Mouse (Mus musculus): ENCODE measurements around the gene Olfr287. TPM values are rescaled to one million over a fixed set of nuclear protein-coding genes. Genes with fewer than 3 reads are reported as not detected.

Gene Olfr287
- 0.18 TPM in 1 of 2 replicates, not detected in the other for polyA plus RNA-seq (2016; fragmentation: Nextera tagmentation; extraction: Ambion mirVana)

- H3K9me3 ChIP-seq: no peaks in the 10 kb centered on the region
These were observed at the start of gene Olfr287, which contains the start of gene Gm44579 for GRCm38 (mm10) chr15:98220877-98221276. TSS of gene Olfr287 (minus strand) at chr15:98221056. TSS of gene Gm44579 (minus strand) at chr15:98220977.

DNA sequence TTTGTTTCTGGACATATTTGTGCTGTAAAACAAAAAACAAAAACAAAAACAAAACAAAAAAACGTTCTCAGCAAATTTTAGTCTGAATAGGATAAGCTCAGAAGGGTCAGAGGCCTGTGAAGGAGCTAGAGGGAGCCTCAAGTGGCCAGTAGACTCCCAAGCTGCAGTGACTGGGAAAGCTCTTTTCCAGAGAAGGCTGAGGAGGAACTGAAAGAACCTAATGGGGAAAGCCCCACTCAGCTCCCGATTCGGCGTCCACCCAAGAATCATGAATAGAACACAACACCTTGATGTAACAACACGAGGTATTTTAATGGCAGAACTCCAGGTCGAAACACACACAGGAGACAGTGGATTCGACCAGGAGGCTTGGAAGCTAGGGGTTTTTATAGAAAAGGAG is 36.9 kb upstream of the Olfr287 start:
- Histone ChIP-seq H3K36me3 (no peaks in the 10 kb centered on the region), H3K4me3 (no peak overlapping the region)

More at GRCm38 (mm10) chr15:98220877-98221276, at the start of gene Olfr287, which contains the start of gene Gm44579:
- no peaks in the 10 kb centered on the region for H3K27me3 ChIP-seq (ENCODE audit: insufficient read depth, poor library complexity, severe bottlenecking)
- no peak for DNase-seq (ENCODE audit: low spot score)
- no peak within 1 kb of the TSS for H3K4me3 ChIP-seq
- H3K36me3 ChIP-seq: no peaks in the 10 kb centered on the region
- WGBS: 73% methylated on average over 4 of the region's 4 CpGs
- H3K4me1 ChIP-seq: no peaks in the 10 kb centered on the region
- no peak within 1 kb of the TSS for H3K27ac ChIP-seq

DNA sequence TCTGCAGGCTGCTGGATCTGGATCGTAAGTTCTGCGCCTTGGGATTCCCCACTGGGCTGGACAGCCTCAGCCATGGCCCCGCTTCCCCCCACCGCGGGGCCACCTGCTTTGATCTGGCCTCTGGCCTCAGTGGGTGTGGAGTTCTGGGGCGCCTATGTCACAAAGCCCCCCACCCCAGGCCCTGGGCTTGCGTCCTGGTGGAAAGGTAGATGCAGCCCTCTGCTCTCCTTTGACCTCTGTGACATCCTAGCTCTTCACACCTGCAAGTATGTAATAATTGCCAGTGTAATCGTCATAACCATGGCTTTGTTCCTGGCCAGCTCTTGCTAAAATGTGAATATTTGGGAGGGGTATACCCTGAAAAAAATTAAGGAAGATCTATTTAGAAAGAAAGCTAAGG is 36.3 kb upstream of the Olfr287 start, which contains the start of gene H1fnt:
TSS of gene H1fnt (minus strand) at position 101 of the 400 bp plus-strand sequence.
- H3K36me3 ChIP-seq: no peaks in the 10 kb centered on the region
- H3K4me3 ChIP-seq: no peak within 1 kb of the TSS
- H3K27me3 ChIP-seq (ENCODE audit: insufficient read depth, poor library complexity, severe bottlenecking): no peaks in the 10 kb centered on the region
- no peak for DNase-seq (ENCODE audit: low spot score)
- WGBS: 77% methylated on average over 8 of the region's 8 CpGs
- no peaks in the 10 kb centered on the region for H3K4me1 ChIP-seq
- no peak within 1 kb of the TSS for H3K27ac ChIP-seq
- H3K9me3 ChIP-seq: no peaks in the 10 kb centered on the region

More for the DNA sequence above, 36.9 kb upstream of the Olfr287 start:
- Histone ChIP-seq H3K9me3 (no peaks in the 10 kb centered on the region), H3K4me1 (no peaks in the 10 kb centered on the region), H3K27ac (no peak overlapping the region), H3K27me3 (ENCODE audit: insufficient read depth, poor library complexity, severe bottlenecking) (no peaks in the 10 kb centered on the region)
- no peak for DNase-seq (ENCODE audit: low spot score)
- 81% methylated on average over 7 of the region's 7 CpGs for WGBS

DNA sequence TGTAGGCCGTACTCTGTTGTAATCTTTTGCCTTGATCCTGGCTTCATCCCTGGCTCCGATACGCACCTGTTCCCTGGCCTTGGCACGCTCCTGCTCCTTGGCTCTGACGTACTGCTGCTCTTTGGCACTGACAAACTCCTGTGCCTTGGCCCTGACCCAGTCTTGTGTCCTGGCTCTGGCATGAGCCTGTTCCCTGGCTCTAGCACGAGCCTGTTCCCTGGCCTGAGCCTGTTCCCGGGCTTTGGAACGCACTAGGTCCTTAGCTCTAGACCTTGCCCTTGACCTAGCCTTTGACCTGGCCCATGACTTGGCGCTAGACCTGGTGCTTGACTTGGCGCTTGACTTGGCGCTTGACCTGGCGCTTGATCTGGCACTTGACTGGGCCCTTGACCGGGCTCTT is 35.4 kb upstream of the Olfr287 start:
- DNase-seq (ENCODE audit: low spot score): no peak
- Histone ChIP-seq H3K36me3 (no peaks in the 10 kb centered on the region), H3K4me3 (no peak overlapping the region), H3K9me3 (no peaks in the 10 kb centered on the region), H3K27me3 (ENCODE audit: insufficient read depth, poor library complexity, severe bottlenecking) (no peaks in the 10 kb centered on the region), H3K27ac (no peak overlapping the region), H3K4me1 (no peaks in the 10 kb centered on the region)
- WGBS: 92% methylated on average over 13 of the region's 13 CpGs

DNA sequence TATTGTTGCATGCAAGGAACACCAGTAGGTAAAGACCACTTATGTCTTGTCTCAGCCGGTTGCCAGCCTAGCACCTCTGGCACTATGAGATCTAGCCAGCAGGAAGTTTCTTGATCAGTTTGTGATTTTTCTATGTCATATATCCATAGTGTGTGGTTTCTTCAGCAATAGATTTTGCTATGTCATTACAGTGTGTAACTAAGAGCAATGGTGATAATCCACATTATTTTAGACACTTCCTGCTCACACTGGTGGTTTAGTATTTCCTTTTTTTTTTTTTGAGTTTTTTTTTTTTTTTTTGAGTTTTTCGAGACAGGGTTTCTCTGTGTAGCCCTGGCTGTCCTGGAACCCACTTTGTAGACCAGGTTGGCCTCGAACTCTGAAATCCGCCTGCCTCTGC is 14.6 kb upstream of the Olfr287 start:
- H3K27me3 ChIP-seq (ENCODE audit: insufficient read depth, poor library complexity, severe bottlenecking): no peaks in the 10 kb centered on the region; the same call in 1 of the 2 replicates
- no peak for DNase-seq (ENCODE audit: low spot score)

DNA sequence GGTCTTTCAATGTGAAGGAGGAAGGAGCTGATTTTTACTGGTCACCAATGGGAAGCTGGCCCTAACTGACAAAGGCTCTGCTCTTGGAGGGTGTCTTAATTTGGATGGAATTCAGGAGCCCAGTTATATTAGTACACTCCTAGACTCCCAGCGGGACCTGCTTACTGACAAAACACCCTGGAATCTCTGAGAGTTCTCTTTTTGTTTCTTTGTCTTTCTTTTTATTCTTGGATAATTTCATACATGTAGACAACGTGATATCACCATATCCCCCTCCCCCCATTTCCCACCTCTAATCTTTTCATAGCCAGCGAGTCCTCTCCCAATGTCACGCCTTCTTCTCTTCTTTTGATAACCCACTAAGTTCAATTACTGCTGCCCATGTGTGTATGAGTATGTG is 13.5 kb upstream of the Olfr287 start, which contains the start of gene Olfr286:
TSS of gene Olfr286 (minus strand) at position 101 of the 400 bp plus-strand sequence.
- Histone ChIP-seq H3K4me3 (no peak within 1 kb of the TSS), H3K27ac (no peak within 1 kb of the TSS), H3K36me3 (no peaks in the 10 kb centered on the region), H3K27me3 (ENCODE audit: insufficient read depth, poor library complexity, severe bottlenecking) (no peaks in the 10 kb centered on the region; the same call in 1 of the 2 replicates), H3K4me1 (no peaks in the 10 kb centered on the region), H3K9me3 (no peaks in the 10 kb centered on the region)
- DNase-seq (ENCODE audit: low spot score): no peak
- WGBS: 73% methylated on average over 4 of the region's 4 CpGs

More for the DNA sequence above, 14.6 kb upstream of the Olfr287 start:
- Histone ChIP-seq H3K4me3 (no peak overlapping the region), H3K9me3 (no peaks in the 10 kb centered on the region), H3K27ac (no peak overlapping the region), H3K36me3 (no peaks in the 10 kb centered on the region), H3K4me1 (no peaks in the 10 kb centered on the region)
- WGBS: 71% methylated on average over 4 of the region's 4 CpGs

- Histone ChIP-seq H3K4me1 (no peaks in the 10 kb centered on the region), H3K27me3 (ENCODE audit: insufficient read depth, poor library complexity, severe bottlenecking) (no peaks in the 10 kb centered on the region), H3K36me3 (no peaks in the 10 kb centered on the region), H3K4me3 (no peak overlapping the region), H3K27ac (no peak overlapping the region), H3K9me3 (no peaks in the 10 kb centered on the region)
- 68% methylated on average over 7 of the region's 7 CpGs for WGBS
- DNase-seq (ENCODE audit: low spot score): no peak
These were observed 5.2 kb upstream of the Olfr287 start for GRCm38 (mm10) chr15:98226096-98226495.

GRCm38 (mm10) chr15:98225610-98226009 is 4.8 kb upstream of the Olfr287 start:
- no peaks in the 10 kb centered on the region for H3K9me3 ChIP-seq
- 43% methylated on average over 16 of the region's 16 CpGs for WGBS
- no peak for DNase-seq (ENCODE audit: low spot score)
- H3K4me3 ChIP-seq: no peak overlapping the region
- no peak overlapping the region for H3K27ac ChIP-seq
- no peaks in the 10 kb centered on the region for H3K36me3 ChIP-seq
- no peaks in the 10 kb centered on the region for H3K4me1 ChIP-seq
- H3K27me3 ChIP-seq (ENCODE audit: insufficient read depth, poor library complexity, severe bottlenecking): no peaks in the 10 kb centered on the region

GRCm38 (mm10) chr15:98222377-98222776 is 1.5 kb upstream of the Olfr287 start:
- Histone ChIP-seq H3K4me1 (no peaks in the 10 kb centered on the region), H3K9me3 (no peaks in the 10 kb centered on the region), H3K27me3 (ENCODE audit: insufficient read depth, poor library complexity, severe bottlenecking) (no peaks in the 10 kb centered on the region), H3K4me3 (no peak overlapping the region), H3K36me3 (no peaks in the 10 kb centered on the region), H3K27ac (no peak overlapping the region)
- no peak for DNase-seq (ENCODE audit: low spot score)

- no peak for DNase-seq (ENCODE audit: low spot score)
- H3K4me1 ChIP-seq: 0 out of 2 replicates have a peak, but pooled peaks cover 2% of the 10 kb centered on the region
- H3K27ac ChIP-seq: no peak overlapping the region
- 70% methylated on average over 5 of the region's 5 CpGs for WGBS
- H3K4me3 ChIP-seq: no peak overlapping the region
- no peaks in the 10 kb centered on the region for H3K27me3 ChIP-seq (ENCODE audit: insufficient read depth, poor library complexity, severe bottlenecking)
- H3K9me3 ChIP-seq: no peaks in the 10 kb centered on the region
- H3K36me3 ChIP-seq: no peaks in the 10 kb centered on the region
These were observed 6.7 kb downstream of the Olfr287 start for GRCm38 (mm10) chr15:98214130-98214529.

- H3K9me3 ChIP-seq: no peaks in the 10 kb centered on the region
- WGBS: 69% methylated on average over 5 of the region's 5 CpGs
- H3K4me1 ChIP-seq: 0 out of 2 replicates have a peak, but pooled peaks cover 2% of the 10 kb centered on the region
- H3K36me3 ChIP-seq: no peaks in the 10 kb centered on the region
- DNase-seq (ENCODE audit: low spot score): no peak
- no peak overlapping the region for H3K4me3 ChIP-seq
- H3K27me3 ChIP-seq (ENCODE audit: insufficient read depth, poor library complexity, severe bottlenecking): no peaks in the 10 kb centered on the region
- no peak overlapping the region for H3K27ac ChIP-seq
These were observed 7.5 kb downstream of the Olfr287 start for GRCm38 (mm10) chr15:98213336-98213870.

GRCm38 (mm10) chr15:98209676-98210075 is 11.2 kb downstream of the Olfr287 start:
- H3K4me3 ChIP-seq: no peak overlapping the region
- 0 out of 2 replicates have a peak, but pooled peaks cover 2% of the 10 kb centered on the region for H3K4me1 ChIP-seq
- no peaks in the 10 kb centered on the region for H3K27me3 ChIP-seq (ENCODE audit: insufficient read depth, poor library complexity, severe bottlenecking)
- 77% methylated on average over 7 of the region's 7 CpGs for WGBS
- no peaks in the 10 kb centered on the region for H3K36me3 ChIP-seq
- no peak for DNase-seq (ENCODE audit: low spot score)
- H3K27ac ChIP-seq: no peak overlapping the region
- no peaks in the 10 kb centered on the region for H3K9me3 ChIP-seq

DNA sequence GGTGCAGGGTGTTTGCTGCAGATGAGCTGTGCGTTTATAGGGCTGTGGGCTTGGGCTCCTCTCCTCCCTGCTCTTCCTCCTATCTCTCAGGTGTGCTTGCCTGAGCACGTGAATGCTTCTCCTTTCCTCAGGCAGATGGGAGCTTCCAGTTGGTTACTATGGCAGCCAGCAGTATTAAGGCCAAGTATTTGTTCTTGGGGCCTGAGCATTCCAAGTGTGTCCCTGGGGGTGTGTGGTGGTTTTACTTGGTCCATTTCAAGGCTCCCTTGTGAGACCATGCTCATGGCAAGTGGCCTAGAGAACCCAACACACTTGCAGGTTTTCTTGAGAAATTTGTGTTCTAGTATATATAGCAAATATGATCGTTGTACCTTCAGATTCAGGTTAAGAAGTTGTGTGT is 25.4 kb downstream of the Olfr287 start, which contains the start of gene Olfr288:
TSS of gene Olfr288 (minus strand) at position 101 of the 400 bp plus-strand sequence.
- H3K9me3 ChIP-seq: no peaks in the 10 kb centered on the region
- H3K4me3 ChIP-seq: no peak within 1 kb of the TSS
- H3K27me3 ChIP-seq (ENCODE audit: insufficient read depth, poor library complexity, severe bottlenecking): no peaks in the 10 kb centered on the region

More for the DNA sequence above, 25.4 kb downstream of the Olfr287 start, which contains the start of gene Olfr288:
- no peaks in the 10 kb centered on the region for H3K4me1 ChIP-seq
- 61% methylated on average over 3 of the region's 3 CpGs for WGBS
- H3K36me3 ChIP-seq: no peaks in the 10 kb centered on the region
- no peak within 1 kb of the TSS for H3K27ac ChIP-seq
- DNase-seq (ENCODE audit: low spot score): no peak

Data from heart, embryonic 10.5 days (tissue).